Mouse (Mus musculus) heart, postnatal 0 days (tissue): ENCODE results near the gene Sash1.
A peak's percentile ranks its signal among the peaks of the same experiment; 100 is the strongest.

ENCODE experiments used
- CTCF ChIP-seq: IDR thresholded peaks from 2 replicates; pipeline ENCODE4 v1.5.1; 2016; ENCODE audit warnings: antibody characterized with exemption, control low read depth, low read depth
- EP300 ChIP-seq: IDR thresholded peaks from 2 replicates; pipeline ENCODE4 v1.6.1; 2016; ENCODE audit warnings: antibody characterized with exemption, low read depth

GRCm38 (mm10) chr10:8778845-8779244 is 107.0 kb downstream of the Sash1 start:
- 0 out of 2 replicates have a peak, but pooled peaks have one; percentile 15 for TF ChIP-seq CTCF
- no peak for TF ChIP-seq EP300
